Mouse (Mus musculus): Measurements from ENCODE around the gene Etl4. TPM values are rescaled to one million over a fixed set of nuclear protein-coding genes. Genes with fewer than 3 reads are reported as not detected.

Gene Etl4
- total RNA-seq, 1 experiment, result 50.8 TPM

DNA sequence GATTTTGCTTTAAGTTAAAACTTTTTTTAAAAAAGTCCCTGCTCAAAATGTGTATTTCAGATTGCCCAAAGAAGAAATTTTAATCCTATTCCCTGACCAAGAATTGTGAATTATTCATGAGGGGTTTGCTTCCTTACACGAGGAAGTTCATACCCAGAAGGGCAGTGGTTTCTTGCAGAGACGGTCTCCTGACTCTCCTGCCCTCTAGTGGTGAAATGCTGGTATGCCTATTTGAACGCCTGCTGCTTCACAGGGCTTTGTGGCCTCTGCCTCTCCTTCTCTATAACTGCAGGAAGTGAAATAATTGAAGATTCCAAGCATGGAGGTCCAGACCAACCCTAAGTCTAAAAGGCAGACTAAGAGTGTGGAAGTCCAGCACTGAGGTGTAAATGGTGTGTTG, 585.1 kb downstream of the Etl4 start:
- no peaks in the 10 kb centered on the region; the same call in 1 of the 2 replicates for H3K36me3 ChIP-seq (ENCODE audit: control insufficient read depth, insufficient read depth, low read length, poor library complexity, severe bottlenecking)
- no peak overlapping the region for H3K4me3 ChIP-seq (ENCODE audit: insufficient read depth in 1 of 2, low read depth in 1 of 2, low read length in 2 of 2, poor library complexity in 1 of 2, severe bottlenecking in 1 of 2)
- in situ Hi-C loops (cut with MboI; ENCODE audit: low sequenced_read_pairs in 2 of 2, unreplicated experiment in 2 of 2), result no loop called here
- H3K9me3 ChIP-seq (ENCODE audit: control insufficient read depth, insufficient read depth, low read depth, low read length), result no peaks in the 10 kb centered on the region
- peak; percentile 64 for DNase-seq (ENCODE audit: low read depth, low spot score)
- peaks cover 0 to 3% of the 10 kb centered on the region in 2 experiments; a peak in 1 of 4 replicates for H3K4me1 ChIP-seq (ENCODE audit: control insufficient read depth in 2 of 2, insufficient read depth in 2 of 2, low read length in 2 of 2, poor library complexity in 1 of 2)
- TF ChIP-seq HCFC1 (IDR thresholded peaks at IDR 0.05; ENCODE audit: borderline replicate concordance, insufficient read depth, low read length) (no peak), ZC3H11A (IDR thresholded peaks at IDR 0.05; ENCODE audit: borderline replicate concordance, low read depth, low read length) (0 out of 2 replicates have a peak, but pooled peaks have one; percentile 19)
- H3K9ac ChIP-seq (ENCODE audit: insufficient read depth, low read depth, low read length, poor library complexity, severe bottlenecking), result no peak overlapping the region
- H3K27ac ChIP-seq (ENCODE audit: insufficient read depth, low read depth, low read length, poor library complexity, severe bottlenecking), result peak overlapping the region; percentile 78; the same call in 1 of the 2 replicates

DNA sequence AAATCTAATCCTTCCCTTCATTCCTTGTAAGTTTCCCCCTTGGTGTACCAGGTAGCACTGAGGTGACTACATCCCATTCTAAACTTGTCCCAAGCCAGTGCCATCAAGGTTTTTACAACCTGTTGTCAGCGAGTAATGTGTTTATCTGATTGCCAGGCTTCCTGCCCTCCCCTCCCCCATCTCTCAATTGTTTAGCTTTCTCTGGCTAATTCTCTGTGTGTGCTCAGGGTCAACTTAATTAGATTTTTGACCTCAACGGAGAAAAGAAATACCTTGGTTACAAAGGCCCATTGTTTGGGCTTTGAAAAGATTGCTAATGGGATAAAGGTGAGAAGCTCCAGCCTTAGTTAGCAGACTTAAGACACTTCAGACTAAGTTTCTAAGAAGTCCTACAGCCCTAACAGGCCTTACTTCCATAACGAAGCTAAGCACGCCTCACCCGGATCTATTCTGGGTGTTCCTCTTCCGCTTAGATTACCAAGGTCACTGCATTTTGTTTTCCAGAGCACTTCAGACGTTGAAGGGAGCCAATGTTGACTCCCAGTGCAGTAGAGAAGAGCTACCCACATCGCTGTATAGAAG, 586.7 kb downstream of the Etl4 start:
- no peak for TF ChIP-seq ZC3H11A (IDR thresholded peaks at IDR 0.05; ENCODE audit: borderline replicate concordance, low read depth, low read length)
- TF ChIP-seq CHD2 (IDR thresholded peaks at IDR 0.05; ENCODE audit: low read depth, low read length), result peak; percentile 82; the same call in 1 of the 2 replicates
- Histone ChIP-seq H3K4me1 (ENCODE audit: control insufficient read depth in 2 of 2, insufficient read depth in 2 of 2, low read length in 2 of 2, poor library complexity in 1 of 2) (peaks cover 0 to 3% of the 10 kb centered on the region in 2 experiments; a peak in 1 of 4 replicates), H3K9ac (ENCODE audit: insufficient read depth, low read depth, low read length, poor library complexity, severe bottlenecking) (no peak overlapping the region), H3K9me3 (ENCODE audit: control insufficient read depth, insufficient read depth, low read depth, low read length) (no peaks in the 10 kb centered on the region), H3K36me3 (ENCODE audit: control insufficient read depth, insufficient read depth, low read length, poor library complexity, severe bottlenecking) (no peaks in the 10 kb centered on the region; the same call in 1 of the 2 replicates), H3K4me3 (ENCODE audit: insufficient read depth in 1 of 2, low read depth in 1 of 2, low read length in 2 of 2, poor library complexity in 1 of 2, severe bottlenecking in 1 of 2) (no peak overlapping the region), H3K27ac (ENCODE audit: insufficient read depth, low read depth, low read length, poor library complexity, severe bottlenecking) (peak overlapping the region; percentile 88)
- in situ Hi-C loops (cut with MboI; ENCODE audit: low sequenced_read_pairs in 2 of 2, unreplicated experiment in 2 of 2), result no loop called here
- peak; percentile 93 for DNase-seq (ENCODE audit: low read depth, low spot score)

DNA sequence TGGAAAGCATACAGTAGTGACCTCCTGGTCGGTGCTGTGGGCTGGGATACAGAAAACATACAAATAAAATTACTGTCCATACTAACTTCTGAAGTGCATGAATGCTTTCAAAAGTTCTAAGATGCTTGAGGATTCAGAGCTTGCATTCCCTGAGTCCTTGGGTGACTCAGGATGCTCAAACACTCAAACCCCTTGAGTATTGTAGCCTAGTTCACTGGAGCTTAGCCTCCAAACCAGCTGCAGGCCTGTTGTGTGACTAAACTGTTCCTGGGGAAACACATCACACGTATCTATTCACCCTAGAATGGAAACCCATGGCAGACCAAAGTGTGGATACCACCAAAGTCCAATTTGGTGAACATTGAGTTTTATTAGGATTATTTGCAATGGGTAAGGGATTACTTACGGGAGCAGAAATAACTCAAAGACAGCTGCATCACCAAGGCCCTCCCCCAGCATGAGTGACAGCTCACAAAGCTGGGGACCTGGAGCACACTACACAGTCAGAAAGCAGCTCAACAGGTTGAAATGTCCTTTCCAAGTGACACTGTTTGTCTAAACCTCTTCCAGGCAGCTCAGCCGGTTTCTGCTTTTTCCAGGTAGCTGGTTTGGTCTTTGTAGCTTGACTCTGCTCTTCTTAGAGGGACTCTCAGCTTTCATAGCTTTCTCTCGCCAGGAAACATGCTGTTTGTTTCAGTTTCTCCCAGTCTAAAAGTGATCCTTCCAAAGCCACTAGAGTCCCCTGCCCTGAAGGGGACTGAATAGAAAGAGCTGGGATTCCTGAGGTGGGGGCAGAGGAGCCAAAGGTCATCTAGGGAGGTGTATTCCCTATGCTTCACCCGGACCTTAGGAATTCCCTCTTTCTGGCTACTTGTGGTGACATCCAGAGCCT, 598.5 kb downstream of the Etl4 start:
- no peak for TF ChIP-seq HCFC1 (IDR thresholded peaks at IDR 0.05; ENCODE audit: borderline replicate concordance, insufficient read depth, low read length)
- TF ChIP-seq ZC3H11A (IDR thresholded peaks at IDR 0.05; ENCODE audit: borderline replicate concordance, low read depth, low read length), result no peak
- no peak for TF ChIP-seq ZNF384 (IDR thresholded peaks at IDR 0.05; ENCODE audit: low read depth, low read length)
- no peak for TF ChIP-seq MAFK (IDR thresholded peaks at IDR 0.05; ENCODE audit: insufficient read depth, low read depth, low read length)
- TF ChIP-seq CHD2 (IDR thresholded peaks at IDR 0.05; ENCODE audit: low read depth, low read length), result no peak
- Histone ChIP-seq H3K9ac (ENCODE audit: insufficient read depth, low read depth, low read length, poor library complexity, severe bottlenecking) (no peak overlapping the region), H3K36me3 (ENCODE audit: control insufficient read depth, insufficient read depth, low read length, poor library complexity, severe bottlenecking) (no peaks in the 10 kb centered on the region), H3K27ac (ENCODE audit: insufficient read depth, low read depth, low read length, poor library complexity, severe bottlenecking) (peak overlapping the region; percentile 48; the same call in 1 of the 2 replicates), H3K4me3 (ENCODE audit: insufficient read depth in 1 of 2, low read depth in 1 of 2, low read length in 2 of 2, poor library complexity in 1 of 2, severe bottlenecking in 1 of 2) (no peak overlapping the region), H3K9me3 (ENCODE audit: control insufficient read depth, insufficient read depth, low read depth, low read length) (no peaks in the 10 kb centered on the region), H3K4me1 (ENCODE audit: control insufficient read depth in 2 of 2, insufficient read depth in 2 of 2, low read length in 2 of 2, poor library complexity in 1 of 2) (0 out of 4 replicates have a peak, but pooled peaks cover 0 to 2% of the 10 kb centered on the region in 2 experiments)
- no peak for DNase-seq (ENCODE audit: low read depth, low spot score)
- in situ Hi-C loops (cut with MboI; ENCODE audit: low sequenced_read_pairs in 2 of 2, unreplicated experiment in 2 of 2), result no loop called here

DNA sequence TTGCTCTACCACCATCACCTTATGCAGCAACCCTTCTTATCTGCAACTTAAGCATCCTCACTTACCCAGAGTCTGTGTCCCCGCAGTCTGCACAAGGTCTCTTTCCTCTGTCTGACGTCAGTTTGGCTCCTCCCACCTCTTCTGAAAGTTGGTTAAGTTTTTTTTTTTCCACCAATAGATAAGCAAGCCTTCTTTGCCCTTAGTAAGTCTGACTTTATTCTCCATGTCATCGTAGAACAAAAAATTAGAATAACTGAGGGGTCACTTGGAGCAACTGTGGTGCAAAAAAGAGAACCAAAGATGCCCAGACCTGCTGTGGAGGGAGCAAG, 599.1 kb downstream of the Etl4 start:
- in situ Hi-C loops (cut with MboI; ENCODE audit: low sequenced_read_pairs in 2 of 2, unreplicated experiment in 2 of 2), result no loop called here
- TF ChIP-seq ZNF384 (IDR thresholded peaks at IDR 0.05; ENCODE audit: low read depth, low read length) (no peak), ZC3H11A (IDR thresholded peaks at IDR 0.05; ENCODE audit: borderline replicate concordance, low read depth, low read length) (no peak), HCFC1 (IDR thresholded peaks at IDR 0.05; ENCODE audit: borderline replicate concordance, insufficient read depth, low read length) (no peak), MAFK (IDR thresholded peaks at IDR 0.05; ENCODE audit: insufficient read depth, low read depth, low read length) (no peak), CHD2 (IDR thresholded peaks at IDR 0.05; ENCODE audit: low read depth, low read length) (no peak)
- H3K9ac ChIP-seq (ENCODE audit: insufficient read depth, low read depth, low read length, poor library complexity, severe bottlenecking), result no peak overlapping the region

More for the DNA sequence above, 599.1 kb downstream of the Etl4 start:
- 0 out of 4 replicates have a peak, but pooled peaks cover 0 to 2% of the 10 kb centered on the region in 2 experiments for H3K4me1 ChIP-seq (ENCODE audit: control insufficient read depth in 2 of 2, insufficient read depth in 2 of 2, low read length in 2 of 2, poor library complexity in 1 of 2)
- no peaks in the 10 kb centered on the region for H3K9me3 ChIP-seq (ENCODE audit: control insufficient read depth, insufficient read depth, low read depth, low read length)
- no peaks in the 10 kb centered on the region for H3K36me3 ChIP-seq (ENCODE audit: control insufficient read depth, insufficient read depth, low read length, poor library complexity, severe bottlenecking)
- no peak for DNase-seq (ENCODE audit: low read depth, low spot score)
- no peak overlapping the region for H3K4me3 ChIP-seq (ENCODE audit: insufficient read depth in 1 of 2, low read depth in 1 of 2, low read length in 2 of 2, poor library complexity in 1 of 2, severe bottlenecking in 1 of 2)
- no peak overlapping the region; the same call in 1 of the 2 replicates for H3K27ac ChIP-seq (ENCODE audit: insufficient read depth, low read depth, low read length, poor library complexity, severe bottlenecking)

Measured in ES-E14 (cell line).